Mouse (Mus musculus): ENCODE results near the gene Mcf2l. TPM values are rescaled to one million over a fixed set of nuclear protein-coding genes. Genes with fewer than 3 reads are reported as not detected.

Mcf2l gene
- total RNA-seq, 1 experiment = 16.0 TPM

GRCm38 (mm10) chr8:12905599-12906321, 32.2 kb downstream of the Mcf2l start:
- TF ChIP-seq HCFC1 (IDR thresholded peaks at IDR 0.05; ENCODE audit: borderline replicate concordance, insufficient read depth, low read length) = no peak
- no peak for TF ChIP-seq ZNF384 (IDR thresholded peaks at IDR 0.05; ENCODE audit: low read depth, low read length)
- no peak for TF ChIP-seq CHD2 (IDR thresholded peaks at IDR 0.05; ENCODE audit: low read depth, low read length)
- no peak for TF ChIP-seq ZC3H11A (IDR thresholded peaks at IDR 0.05; ENCODE audit: borderline replicate concordance, low read depth, low read length)
- TF ChIP-seq MAFK (IDR thresholded peaks at IDR 0.05; ENCODE audit: insufficient read depth, low read depth, low read length) = no peak
- no peak overlapping the region for H3K4me3 ChIP-seq (ENCODE audit: insufficient read depth in 1 of 2, low read depth in 1 of 2, low read length in 2 of 2, poor library complexity in 1 of 2, severe bottlenecking in 1 of 2)
- no peak overlapping the region for H3K27ac ChIP-seq (ENCODE audit: insufficient read depth, low read depth, low read length, poor library complexity, severe bottlenecking)
- no peaks in the 10 kb centered on the region for H3K9me3 ChIP-seq (ENCODE audit: control insufficient read depth, insufficient read depth, low read depth, low read length)
- peaks cover 2 to 18% of the 10 kb centered on the region in 2 experiments; a peak in 2 of 4 replicates for H3K4me1 ChIP-seq (ENCODE audit: control insufficient read depth in 2 of 2, insufficient read depth in 2 of 2, low read length in 2 of 2, poor library complexity in 1 of 2)
- no peak for DNase-seq (ENCODE audit: low read depth, low spot score)
- no peak overlapping the region for H3K9ac ChIP-seq (ENCODE audit: insufficient read depth, low read depth, low read length, poor library complexity, severe bottlenecking)
- in situ Hi-C loops (cut with MboI; ENCODE audit: low sequenced_read_pairs in 2 of 2, unreplicated experiment in 2 of 2) = no loop called here
- H3K36me3 ChIP-seq (ENCODE audit: control insufficient read depth, insufficient read depth, low read length, poor library complexity, severe bottlenecking) = no peaks in the 10 kb centered on the region

GRCm38 (mm10) chr8:12906597-12906996, 33.0 kb downstream of the Mcf2l start:
- Histone ChIP-seq H3K36me3 (ENCODE audit: control insufficient read depth, insufficient read depth, low read length, poor library complexity, severe bottlenecking) (no peaks in the 10 kb centered on the region), H3K9ac (ENCODE audit: insufficient read depth, low read depth, low read length, poor library complexity, severe bottlenecking) (no peak overlapping the region), H3K4me1 (ENCODE audit: control insufficient read depth in 2 of 2, insufficient read depth in 2 of 2, low read length in 2 of 2, poor library complexity in 1 of 2) (peaks cover 2 to 21% of the 10 kb centered on the region in 2 experiments; a peak in 2 of 4 replicates), H3K27ac (ENCODE audit: insufficient read depth, low read depth, low read length, poor library complexity, severe bottlenecking) (no peak overlapping the region), H3K9me3 (ENCODE audit: control insufficient read depth, insufficient read depth, low read depth, low read length) (no peaks in the 10 kb centered on the region), H3K4me3 (ENCODE audit: insufficient read depth in 1 of 2, low read depth in 1 of 2, low read length in 2 of 2, poor library complexity in 1 of 2, severe bottlenecking in 1 of 2) (no peak overlapping the region)
- no peak for TF ChIP-seq HCFC1 (IDR thresholded peaks at IDR 0.05; ENCODE audit: borderline replicate concordance, insufficient read depth, low read length)
- TF ChIP-seq MAFK (IDR thresholded peaks at IDR 0.05; ENCODE audit: insufficient read depth, low read depth, low read length) = no peak
- no peak for TF ChIP-seq CHD2 (IDR thresholded peaks at IDR 0.05; ENCODE audit: low read depth, low read length)
- TF ChIP-seq ZNF384 (IDR thresholded peaks at IDR 0.05; ENCODE audit: low read depth, low read length) = no peak
- TF ChIP-seq ZC3H11A (IDR thresholded peaks at IDR 0.05; ENCODE audit: borderline replicate concordance, low read depth, low read length) = no peak
- in situ Hi-C loops (cut with MboI; ENCODE audit: low sequenced_read_pairs in 2 of 2, unreplicated experiment in 2 of 2) = no loop called here
- DNase-seq (ENCODE audit: low read depth, low spot score) = no peak

- H3K36me3 ChIP-seq (ENCODE audit: control insufficient read depth, insufficient read depth, low read length, poor library complexity, severe bottlenecking) = no peaks in the 10 kb centered on the region
- no peak overlapping the region for H3K4me3 ChIP-seq (ENCODE audit: insufficient read depth in 1 of 2, low read depth in 1 of 2, low read length in 2 of 2, poor library complexity in 1 of 2, severe bottlenecking in 1 of 2)
- peaks cover 3 to 26% of the 10 kb centered on the region in 2 experiments; a peak in 2 of 4 replicates for H3K4me1 ChIP-seq (ENCODE audit: control insufficient read depth in 2 of 2, insufficient read depth in 2 of 2, low read length in 2 of 2, poor library complexity in 1 of 2)
- H3K9me3 ChIP-seq (ENCODE audit: control insufficient read depth, insufficient read depth, low read depth, low read length) = no peaks in the 10 kb centered on the region
- no peak overlapping the region for H3K27ac ChIP-seq (ENCODE audit: insufficient read depth, low read depth, low read length, poor library complexity, severe bottlenecking)
- in situ Hi-C loops (cut with MboI; ENCODE audit: low sequenced_read_pairs in 2 of 2, unreplicated experiment in 2 of 2) = no loop called here
- no peak for DNase-seq (ENCODE audit: low read depth, low spot score)
- H3K9ac ChIP-seq (ENCODE audit: insufficient read depth, low read depth, low read length, poor library complexity, severe bottlenecking) = no peak overlapping the region
- no peak for TF ChIP-seq ZNF384 (IDR thresholded peaks at IDR 0.05; ENCODE audit: low read depth, low read length)
- no peak for TF ChIP-seq ZC3H11A (IDR thresholded peaks at IDR 0.05; ENCODE audit: borderline replicate concordance, low read depth, low read length)
- no peak for TF ChIP-seq HCFC1 (IDR thresholded peaks at IDR 0.05; ENCODE audit: borderline replicate concordance, insufficient read depth, low read length)
- TF ChIP-seq CHD2 (IDR thresholded peaks at IDR 0.05; ENCODE audit: low read depth, low read length) = no peak
- no peak for TF ChIP-seq MAFK (IDR thresholded peaks at IDR 0.05; ENCODE audit: insufficient read depth, low read depth, low read length)
These were observed 34.1 kb downstream of the Mcf2l start for GRCm38 (mm10) chr8:12907730-12908129.

GRCm38 (mm10) chr8:12912011-12912410, 38.4 kb downstream of the Mcf2l start:
- TF ChIP-seq ZNF384 (IDR thresholded peaks at IDR 0.05; ENCODE audit: low read depth, low read length) (no peak), MAFK (IDR thresholded peaks at IDR 0.05; ENCODE audit: insufficient read depth, low read depth, low read length) (no peak), HCFC1 (IDR thresholded peaks at IDR 0.05; ENCODE audit: borderline replicate concordance, insufficient read depth, low read length) (no peak), CHD2 (IDR thresholded peaks at IDR 0.05; ENCODE audit: low read depth, low read length) (no peak), ZC3H11A (IDR thresholded peaks at IDR 0.05; ENCODE audit: borderline replicate concordance, low read depth, low read length) (no peak)
- Histone ChIP-seq H3K9me3 (ENCODE audit: control insufficient read depth, insufficient read depth, low read depth, low read length) (no peaks in the 10 kb centered on the region), H3K4me3 (ENCODE audit: insufficient read depth in 1 of 2, low read depth in 1 of 2, low read length in 2 of 2, poor library complexity in 1 of 2, severe bottlenecking in 1 of 2) (no peak overlapping the region), H3K36me3 (ENCODE audit: control insufficient read depth, insufficient read depth, low read length, poor library complexity, severe bottlenecking) (peaks cover 6% of the 10 kb centered on the region; the same call in 1 of the 2 replicates), H3K9ac (ENCODE audit: insufficient read depth, low read depth, low read length, poor library complexity, severe bottlenecking) (no peak overlapping the region), H3K4me1 (ENCODE audit: control insufficient read depth in 2 of 2, insufficient read depth in 2 of 2, low read length in 2 of 2, poor library complexity in 1 of 2) (peaks cover 4 to 18% of the 10 kb centered on the region in 2 experiments; a peak in 1 of 4 replicates), H3K27ac (ENCODE audit: insufficient read depth, low read depth, low read length, poor library complexity, severe bottlenecking) (peak overlapping the region; percentile 45)
- in situ Hi-C loops (cut with MboI; ENCODE audit: low sequenced_read_pairs in 2 of 2, unreplicated experiment in 2 of 2) = no loop called here
- DNase-seq (ENCODE audit: low read depth, low spot score) = peak; percentile 57
